Mouse (Mus musculus): ENCODE measurements around the gene Ptgdr2. TPM values are rescaled to one million over a fixed set of nuclear protein-coding genes. Genes with fewer than 3 reads are reported as not detected.
A peak's percentile ranks its signal among the peaks of the same experiment; 100 is the strongest.

Gene Ptgdr2
- 0.09 and 0.12 TPM in 2 replicates for polyA plus RNA-seq (2016; fragmentation: Nextera tagmentation; extraction: Ambion mirVana)

DNA sequence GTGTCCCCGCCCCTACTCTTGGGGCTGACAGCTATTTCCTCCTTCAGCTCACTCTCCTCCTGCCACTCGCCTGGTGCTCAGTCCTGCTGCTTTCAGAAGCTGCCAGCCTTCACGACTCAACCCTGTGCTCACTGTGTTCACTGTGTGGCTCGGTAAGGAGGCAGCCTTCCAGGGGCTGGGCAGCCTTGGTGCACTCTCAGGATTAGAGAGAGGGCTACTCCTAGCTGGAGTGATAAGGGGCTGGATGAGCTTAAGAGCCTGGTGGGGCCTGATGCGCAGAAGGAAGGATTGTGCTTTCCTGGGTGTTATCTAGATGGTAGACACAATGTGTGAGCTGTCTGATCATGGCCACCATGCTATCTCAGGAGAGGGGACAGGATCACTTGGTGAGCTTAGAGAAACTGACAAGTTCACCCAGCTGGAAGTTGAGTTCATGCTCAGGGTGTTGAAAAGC lies at the start of gene Ptgdr2:
Gene Ptgdr2, plus strand, starts transcription at position 51 of the 454 bp plus-strand sequence.
- Histone ChIP-seq H3K27me3 (peaks cover 19% of the 10 kb centered on the region), H3K36me3 (peaks cover 5% of the 10 kb centered on the region; the same call in 1 of the 2 replicates), H3K9me3 (no peaks in the 10 kb centered on the region), H3K27ac (replicated peaks) (no peak within 1 kb of the TSS), H3K4me1 (peaks cover 12% of the 10 kb centered on the region), H3K4me3 (no peak within 1 kb of the TSS), H3K9ac (replicated peaks) (no peak within 1 kb of the TSS), H3K4me2 (replicated peaks) (no peak within 1 kb of the TSS)
- ATAC-seq (ENCODE audit: low FRiP score, low read depth): no peak
- WGBS: 60% methylated on average over 5 of the region's 5 CpGs

DNA sequence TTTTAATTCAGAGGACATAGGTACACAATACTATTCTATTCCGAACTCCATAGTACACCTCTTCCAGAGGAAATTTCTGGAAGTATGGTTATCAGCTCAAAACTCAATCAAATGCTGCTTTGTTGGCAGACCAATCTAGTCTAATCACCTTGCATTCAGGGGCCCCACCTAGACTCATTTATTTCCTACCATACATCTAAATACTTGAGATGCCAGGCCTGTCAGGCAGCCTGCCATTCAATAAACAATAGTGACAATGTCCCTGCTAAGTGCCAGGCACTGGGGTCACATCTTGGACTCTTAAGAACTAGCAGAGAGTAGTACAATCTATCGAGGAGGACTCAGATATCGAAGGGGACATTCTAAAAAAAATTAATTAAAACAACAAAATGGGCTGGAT lies 44.8 kb upstream of the Ptgdr2 start:
- Histone ChIP-seq H3K36me3 (no peaks in the 10 kb centered on the region), H3K9me3 (no peaks in the 10 kb centered on the region), H3K9ac (replicated peaks) (no peak overlapping the region), H3K27ac (replicated peaks) (no peak overlapping the region), H3K4me2 (replicated peaks) (no peak overlapping the region), H3K4me3 (no peak overlapping the region), H3K4me1 (peaks cover 16% of the 10 kb centered on the region), H3K27me3 (no peaks in the 10 kb centered on the region)
- 88% methylated on average over 3 of the region's 3 CpGs for WGBS
- no peak for ATAC-seq (ENCODE audit: low FRiP score, low read depth)

DNA sequence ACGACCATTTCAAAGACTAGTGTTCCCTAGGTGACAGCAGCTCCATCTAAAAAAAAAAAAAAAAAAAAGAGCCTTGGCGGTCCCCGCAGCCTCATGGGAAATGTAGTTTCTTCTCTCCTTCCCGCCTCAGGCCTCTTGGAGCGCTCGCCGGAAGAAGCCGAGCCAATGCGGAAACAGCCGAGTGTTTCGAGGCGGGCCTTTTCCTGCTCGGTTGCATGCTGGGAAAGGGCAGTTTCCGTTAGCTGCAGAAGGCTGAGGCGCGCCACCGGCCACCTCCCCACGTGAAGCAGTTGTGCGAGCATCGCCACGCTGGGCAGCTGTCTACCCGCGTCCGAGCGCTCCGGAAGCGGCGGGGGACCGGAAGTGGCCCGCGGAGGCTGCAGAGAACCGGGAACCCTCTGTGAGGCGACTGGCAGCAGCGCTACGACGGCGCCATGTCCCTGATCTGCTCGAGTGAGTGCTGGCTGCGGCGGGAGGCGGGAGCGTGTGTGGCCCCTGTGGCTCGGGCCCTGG lies 41.9 kb upstream of the Ptgdr2 start, which contains the start of gene Prpf19:
Gene Prpf19, plus strand, starts transcription at position 216 of the 513 bp plus-strand sequence.
- Histone ChIP-seq H3K9me3 (no peaks in the 10 kb centered on the region), H3K9ac (replicated peaks) (peak within 1 kb of the TSS; percentile 89), H3K27ac (replicated peaks) (peak within 1 kb of the TSS; percentile 92), H3K4me3 (peak within 1 kb of the TSS; percentile 90), H3K4me2 (replicated peaks) (peak within 1 kb of the TSS; percentile 84), H3K4me1 (peaks cover 16% of the 10 kb centered on the region), H3K36me3 (peaks cover 27% of the 10 kb centered on the region), H3K27me3 (no peaks in the 10 kb centered on the region)
- WGBS: under 1% methylated on average over 43 of the region's 43 CpGs
- peak; percentile 96 for ATAC-seq (ENCODE audit: low FRiP score, low read depth)

GRCm38 (mm10) chr19:10895708-10896107 lies 41.3 kb upstream of the Ptgdr2 start:
- no peak for ATAC-seq (ENCODE audit: low FRiP score, low read depth)
- H3K36me3 ChIP-seq: peaks cover 34% of the 10 kb centered on the region
- H3K9me3 ChIP-seq: no peaks in the 10 kb centered on the region
- H3K27ac ChIP-seq (replicated peaks): peak overlapping the region; percentile 92
- peak overlapping the region; percentile 89 for H3K9ac ChIP-seq (replicated peaks)
- peaks cover 16% of the 10 kb centered on the region for H3K4me1 ChIP-seq
- no peaks in the 10 kb centered on the region for H3K27me3 ChIP-seq
- WGBS: 3% methylated on average over 16 of the region's 16 CpGs
- H3K4me2 ChIP-seq (replicated peaks): peak overlapping the region; percentile 84
- H3K4me3 ChIP-seq: peak overlapping the region; percentile 90

GRCm38 (mm10) chr19:10896849-10897248 lies 40.1 kb upstream of the Ptgdr2 start:
- H3K4me3 ChIP-seq: 0 out of 2 replicates have a peak overlapping the region, but pooled peaks have one; percentile 90
- peak overlapping the region; percentile 84 for H3K4me2 ChIP-seq (replicated peaks)
- no peak for ATAC-seq (ENCODE audit: low FRiP score, low read depth)
- H3K9ac ChIP-seq (replicated peaks): peak overlapping the region; percentile 89; the same call in 1 of the 2 replicates
- H3K27ac ChIP-seq (replicated peaks): no peak overlapping the region
- peaks cover 45% of the 10 kb centered on the region for H3K36me3 ChIP-seq
- WGBS: 84% methylated on average over 7 of the region's 7 CpGs
- no peaks in the 10 kb centered on the region for H3K9me3 ChIP-seq
- no peaks in the 10 kb centered on the region for H3K27me3 ChIP-seq
- peaks cover 16% of the 10 kb centered on the region for H3K4me1 ChIP-seq

DNA sequence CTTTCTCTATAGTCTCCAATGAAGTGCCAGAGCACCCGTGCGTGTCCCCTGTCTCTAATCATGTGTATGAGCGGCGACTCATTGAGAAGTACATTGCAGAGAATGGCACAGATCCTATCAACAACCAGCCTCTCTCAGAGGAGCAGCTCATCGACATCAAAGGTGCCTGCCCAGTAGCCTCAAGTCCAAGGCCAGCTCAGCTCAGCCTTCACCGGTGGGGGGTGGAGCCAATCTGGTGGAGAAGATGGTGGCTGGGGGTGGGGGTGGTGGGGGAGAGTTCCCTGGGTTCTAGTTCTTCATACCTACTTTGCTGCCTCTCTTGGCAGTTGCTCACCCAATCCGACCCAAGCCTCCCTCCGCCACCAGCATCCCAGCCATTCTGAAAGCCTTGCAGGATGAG lies 39.5 kb upstream of the Ptgdr2 start:
- H3K9me3 ChIP-seq: no peaks in the 10 kb centered on the region
- no peak overlapping the region for H3K9ac ChIP-seq (replicated peaks)
- no peak overlapping the region for H3K4me2 ChIP-seq (replicated peaks)
- no peak overlapping the region for H3K4me3 ChIP-seq
- no peaks in the 10 kb centered on the region for H3K27me3 ChIP-seq
- no peak overlapping the region for H3K27ac ChIP-seq (replicated peaks)
- peaks cover 52% of the 10 kb centered on the region for H3K36me3 ChIP-seq
- ATAC-seq (ENCODE audit: low FRiP score, low read depth): no peak
- peaks cover 16% of the 10 kb centered on the region for H3K4me1 ChIP-seq
- WGBS: 87% methylated on average over 8 of the region's 8 CpGs

DNA sequence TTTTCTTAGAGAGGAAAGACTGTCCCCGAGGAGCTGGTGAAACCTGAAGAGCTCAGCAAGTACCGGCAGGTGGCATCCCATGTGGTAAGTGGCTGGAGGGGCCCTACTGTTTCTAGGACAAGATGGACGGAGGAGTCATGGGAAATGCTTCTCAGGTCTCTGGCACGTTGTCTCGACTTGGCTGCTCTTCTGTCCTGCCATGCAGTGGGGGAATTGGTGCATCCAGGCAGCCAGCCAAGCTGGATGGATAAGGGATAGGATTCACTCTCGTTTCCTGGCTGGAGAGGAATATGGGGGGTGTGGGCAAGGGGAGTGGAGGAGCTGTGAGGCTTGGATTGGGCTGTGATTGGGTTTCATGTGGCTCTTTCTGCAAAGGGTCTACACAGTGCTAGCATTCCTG lies 36.6 kb upstream of the Ptgdr2 start:
- Histone ChIP-seq H3K4me3 (no peak overlapping the region), H3K27me3 (no peaks in the 10 kb centered on the region), H3K4me1 (peaks cover 16% of the 10 kb centered on the region), H3K9me3 (no peaks in the 10 kb centered on the region), H3K36me3 (peaks cover 80% of the 10 kb centered on the region), H3K9ac (replicated peaks) (no peak overlapping the region), H3K27ac (replicated peaks) (no peak overlapping the region), H3K4me2 (replicated peaks) (no peak overlapping the region)
- 91% methylated on average over 6 of the region's 6 CpGs for WGBS
- no peak for ATAC-seq (ENCODE audit: low FRiP score, low read depth)

DNA sequence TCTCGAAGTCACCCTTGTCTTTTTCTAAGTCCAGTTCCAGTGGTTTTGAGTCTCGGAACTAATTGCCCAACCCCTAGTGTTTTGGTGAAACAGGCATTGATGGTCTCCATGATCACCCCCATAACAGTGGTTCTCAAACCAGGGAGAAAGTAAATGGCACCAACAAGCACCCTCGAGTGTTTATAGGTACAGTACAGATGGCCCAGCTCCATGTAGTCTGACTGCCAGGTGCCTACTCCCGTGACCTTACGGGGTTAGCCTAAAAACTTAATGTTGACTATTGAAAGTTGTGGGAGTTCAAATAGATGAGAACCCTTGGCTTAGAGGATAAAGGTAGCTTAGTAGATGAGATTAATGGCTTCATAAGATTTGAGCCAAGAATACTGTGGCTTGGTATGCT lies 35.9 kb upstream of the Ptgdr2 start:
- H3K36me3 ChIP-seq: peaks cover 87% of the 10 kb centered on the region

GRCm38 (mm10) chr19:10904512-10904911 lies 32.4 kb upstream of the Ptgdr2 start:
- 92% methylated on average over 5 of the region's 5 CpGs for WGBS
- no peaks in the 10 kb centered on the region for H3K9me3 ChIP-seq
- no peaks in the 10 kb centered on the region for H3K4me1 ChIP-seq
- no peak overlapping the region for H3K9ac ChIP-seq (replicated peaks)
- H3K36me3 ChIP-seq: peaks cover 91% of the 10 kb centered on the region
- no peak for ATAC-seq (ENCODE audit: low FRiP score, low read depth)
- H3K27me3 ChIP-seq: no peaks in the 10 kb centered on the region
- no peak overlapping the region for H3K4me2 ChIP-seq (replicated peaks)
- no peak overlapping the region for H3K4me3 ChIP-seq
- no peak overlapping the region for H3K27ac ChIP-seq (replicated peaks)

More for the DNA sequence above, 35.9 kb upstream of the Ptgdr2 start:
- H3K9me3 ChIP-seq: no peaks in the 10 kb centered on the region
- ATAC-seq (ENCODE audit: low FRiP score, low read depth): no peak
- H3K4me3 ChIP-seq: no peak overlapping the region
- no peak overlapping the region for H3K27ac ChIP-seq (replicated peaks)
- no peak overlapping the region for H3K4me2 ChIP-seq (replicated peaks)
- H3K27me3 ChIP-seq: no peaks in the 10 kb centered on the region
- peaks cover 12% of the 10 kb centered on the region for H3K4me1 ChIP-seq
- WGBS: 95% methylated on average over 5 of the region's 5 CpGs
- H3K9ac ChIP-seq (replicated peaks): no peak overlapping the region

- ATAC-seq (ENCODE audit: low FRiP score, low read depth): peak; percentile 39; the same call in 1 of the 2 replicates
- Histone ChIP-seq H3K4me1 (no peaks in the 10 kb centered on the region), H3K9me3 (no peaks in the 10 kb centered on the region), H3K36me3 (peaks cover 85% of the 10 kb centered on the region), H3K27me3 (no peaks in the 10 kb centered on the region), H3K4me3 (no peak overlapping the region), H3K9ac (replicated peaks) (no peak overlapping the region), H3K4me2 (replicated peaks) (no peak overlapping the region), H3K27ac (replicated peaks) (no peak overlapping the region)
- WGBS: 68% methylated on average over 7 of the region's 7 CpGs
Observed at GRCm38 (mm10) chr19:10904927-10905727, 31.8 kb upstream of the Ptgdr2 start.

DNA sequence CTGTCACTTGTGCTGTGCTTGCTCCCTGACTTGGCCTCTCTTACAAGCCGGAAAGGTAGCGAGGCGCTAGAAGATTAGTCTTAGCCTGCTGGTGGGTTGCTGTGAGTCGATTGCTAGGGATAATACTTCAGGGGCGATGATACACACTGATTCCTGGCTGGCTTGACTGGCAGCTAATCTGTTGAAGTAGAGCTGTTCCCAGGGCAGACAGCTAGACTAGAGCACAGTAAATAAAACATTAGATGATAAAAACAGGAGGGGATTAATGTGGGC lies 31.3 kb upstream of the Ptgdr2 start:
- no peak overlapping the region for H3K4me2 ChIP-seq (replicated peaks)
- no peak overlapping the region for H3K9ac ChIP-seq (replicated peaks)
- peaks cover 79% of the 10 kb centered on the region for H3K36me3 ChIP-seq
- ATAC-seq (ENCODE audit: low FRiP score, low read depth): no peak
- H3K27ac ChIP-seq (replicated peaks): no peak overlapping the region
- H3K9me3 ChIP-seq: no peaks in the 10 kb centered on the region
- no peaks in the 10 kb centered on the region for H3K27me3 ChIP-seq
- 84% methylated on average over 5 of the region's 5 CpGs for WGBS
- H3K4me1 ChIP-seq: no peaks in the 10 kb centered on the region
- no peak overlapping the region for H3K4me3 ChIP-seq

DNA sequence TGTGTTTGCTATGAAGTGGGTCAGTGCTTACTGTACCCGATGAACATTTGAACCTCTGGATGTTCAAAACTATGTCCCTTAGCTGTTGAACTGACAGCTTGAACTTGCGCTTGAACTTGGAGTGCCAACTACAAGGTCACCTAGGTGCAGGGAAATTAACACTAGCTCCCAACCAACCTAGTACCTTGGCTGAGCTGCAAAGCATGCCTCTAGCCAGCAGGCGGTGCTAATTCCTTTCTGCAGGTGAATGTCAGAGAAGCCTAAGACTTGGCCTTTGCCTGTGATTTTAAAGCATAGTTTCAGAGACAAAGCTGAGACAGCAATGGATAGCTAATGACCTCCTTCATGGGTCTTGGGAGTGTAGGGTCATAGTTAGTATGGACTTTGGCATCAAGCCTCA lies 29.1 kb upstream of the Ptgdr2 start:
- 63% methylated on average over 3 of the region's 3 CpGs for WGBS
- no peak overlapping the region for H3K9ac ChIP-seq (replicated peaks)
- no peak for ATAC-seq (ENCODE audit: low FRiP score, low read depth)

More for the DNA sequence above, 29.1 kb upstream of the Ptgdr2 start:
- no peak overlapping the region for H3K27ac ChIP-seq (replicated peaks)
- H3K4me3 ChIP-seq: no peak overlapping the region
- no peak overlapping the region for H3K4me2 ChIP-seq (replicated peaks)
- peaks cover 57% of the 10 kb centered on the region for H3K36me3 ChIP-seq
- H3K27me3 ChIP-seq: no peaks in the 10 kb centered on the region
- H3K4me1 ChIP-seq: no peaks in the 10 kb centered on the region
- no peaks in the 10 kb centered on the region for H3K9me3 ChIP-seq
